Mouse (Mus musculus) midbrain, embryonic 10.5 days (tissue): ENCODE results near the gene Mdk. TPM values are rescaled to one million over a fixed set of nuclear protein-coding genes. Genes with fewer than 3 reads are reported as not detected.

Source experiments
- DNase-seq: peaks from one replicate; pipeline ENCODE4 v3.0.0-alpha.2; 2017; ENCODE audit warnings: low spot score
- H3K27ac ChIP-seq: fragments of 300-500 bp; sonication (generic); replicated peaks from 2 replicates; pipeline ENCODE4 v1.5.1; 2016; ENCODE audit warnings: mild to moderate bottlenecking
- H3K27me3 ChIP-seq: fragments of 300-500 bp; sonication (generic); 2 replicates; pipeline ENCODE4 v1.6.1; 2016; ENCODE audit warnings: low read depth, mild to moderate bottlenecking; ENCODE audit not compliant: poor library complexity, severe bottlenecking
- H3K36me3 ChIP-seq: fragments of 300-500 bp; sonication (generic); 2 replicates; pipeline ENCODE4 v1.6.1; 2016; ENCODE audit warnings: mild to moderate bottlenecking, moderate library complexity
- H3K4me1 ChIP-seq: fragments of 300-500 bp; sonication (generic); 2 replicates; pipeline ENCODE4 v1.6.1; 2016
- H3K4me3 ChIP-seq: fragments of 300-500 bp; sonication (generic); 2 replicates; pipeline ENCODE4 v1.5.1; 2016; ENCODE audit warnings: mild to moderate bottlenecking, moderate library complexity
- H3K9me3 ChIP-seq: fragments of 300-500 bp; sonication (generic); replicated peaks from 2 replicates; pipeline ENCODE4 v1.6.1; 2016; ENCODE audit warnings: mild to moderate bottlenecking
- WGBS: fragments of 180-500 bp; shearing (Covaris S2); methylation state at CpG from one replicate; pipeline ENCODE4 v1.1.7; 2016; 5-methylcytosine and 5-hydroxymethylcytosine counted together
- polyA plus RNA-seq: library from polyadenylated mRNA; unstranded; fragments of >200 nt; fragmentation: Nextera tagmentation; extraction: Ambion mirVana; gene quantifications from 2 replicates; pipeline ENCODE4 v1.2.1, GENCODE M21; 2016

The Mdk gene
- polyA plus RNA-seq, 1 experiment from 2014 or later = 1,659 TPM

DNA sequence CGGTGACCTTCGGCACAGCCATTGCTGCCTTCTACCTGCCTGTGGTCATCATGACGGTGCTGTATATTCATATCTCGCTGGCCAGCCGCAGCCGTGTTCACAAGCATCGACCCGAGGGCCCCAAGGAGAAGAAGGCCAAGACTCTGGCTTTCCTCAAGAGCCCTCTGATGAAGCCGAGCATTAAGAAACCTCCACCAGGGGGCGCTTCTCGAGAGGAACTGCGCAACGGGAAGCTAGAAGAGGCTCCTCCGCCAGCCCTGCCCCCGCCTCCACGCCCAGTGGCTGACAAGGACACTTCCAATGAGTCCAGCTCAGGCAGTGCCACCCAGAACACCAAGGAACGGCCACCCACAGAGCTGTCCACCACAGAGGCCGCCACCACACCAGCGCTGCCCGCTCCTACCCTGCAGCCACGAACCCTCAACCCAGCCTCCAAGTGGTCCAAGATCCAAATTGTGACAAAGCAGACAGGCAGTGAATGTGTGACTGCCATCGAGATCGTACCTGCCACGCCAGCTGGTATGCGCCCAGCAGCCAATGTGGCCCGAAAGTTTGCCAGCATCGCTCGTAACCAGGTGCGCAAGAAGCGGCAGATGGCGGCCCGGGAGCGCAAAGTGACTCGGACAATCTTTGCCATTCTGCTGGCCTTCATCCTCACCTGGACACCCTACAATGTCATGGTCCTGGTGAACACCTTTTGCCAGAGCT is 4.1 kb downstream of the Mdk start:
- H3K9me3 ChIP-seq = no peaks in the 10 kb centered on the region
- WGBS = 44% methylated on average over 34 of the region's 34 CpGs
- H3K27me3 ChIP-seq = peaks cover 37% of the 10 kb centered on the region
- H3K4me3 ChIP-seq = peak overlapping the region; percentile 29
- no peak overlapping the region for H3K27ac ChIP-seq
- H3K4me1 ChIP-seq = peaks cover 69% of the 10 kb centered on the region
- DNase-seq = peak; percentile 87
- H3K36me3 ChIP-seq = peaks cover 25% of the 10 kb centered on the region

DNA sequence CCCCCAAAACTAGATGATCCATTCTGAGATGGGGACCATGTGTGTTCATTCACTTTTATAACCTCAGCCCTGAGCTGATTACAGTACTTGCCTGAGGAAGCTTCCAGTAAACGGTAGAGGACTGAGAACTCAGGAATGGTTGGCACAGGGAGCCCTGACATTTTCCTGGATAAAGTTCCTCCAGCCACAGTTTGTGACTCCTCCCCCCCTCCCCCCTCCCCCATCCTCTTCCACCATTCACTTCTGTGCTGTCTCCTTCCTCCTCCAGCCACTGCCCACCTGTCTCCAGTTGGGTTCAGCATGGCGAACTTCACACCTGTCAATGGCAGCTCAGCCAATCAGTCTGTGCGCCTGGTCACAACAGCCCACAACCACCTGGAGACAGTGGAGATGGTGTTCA is 5.1 kb downstream of the Mdk start, which contains the start of gene Chrm4:
Gene Chrm4, plus strand, starts transcription at position 301 of the 400 bp plus-strand sequence.
- H3K4me1 ChIP-seq = peaks cover 69% of the 10 kb centered on the region
- DNase-seq = no peak
- no peak within 1 kb of the TSS for H3K27ac ChIP-seq
- 89% methylated on average over 3 of the region's 3 CpGs for WGBS
- H3K27me3 ChIP-seq = peaks cover 47% of the 10 kb centered on the region
- peaks cover 25% of the 10 kb centered on the region for H3K36me3 ChIP-seq
- H3K4me3 ChIP-seq = peak within 1 kb of the TSS; percentile 29
- no peaks in the 10 kb centered on the region for H3K9me3 ChIP-seq

DNA sequence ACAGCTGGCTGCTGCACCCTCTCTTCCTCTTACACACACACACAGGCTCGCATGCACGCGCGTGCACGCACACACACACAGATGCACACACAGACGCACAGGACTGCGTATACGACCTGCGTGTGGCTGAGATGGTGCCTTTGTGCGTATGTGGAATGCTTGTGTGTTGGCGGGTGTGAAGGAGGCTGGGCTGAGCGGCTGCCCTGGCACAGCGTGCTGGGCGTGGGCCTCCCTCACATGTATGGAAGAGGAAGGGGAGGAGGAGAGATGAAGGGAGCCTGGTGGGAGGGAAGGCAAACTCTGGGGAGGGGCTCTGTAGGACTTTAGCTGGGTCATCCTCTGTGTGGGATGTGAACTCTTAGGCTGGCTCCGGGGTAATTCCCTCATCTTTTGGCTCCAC is 6.7 kb downstream of the Mdk start:
- no peak overlapping the region for H3K27ac ChIP-seq
- no peak for DNase-seq
- H3K27me3 ChIP-seq = peaks cover 62% of the 10 kb centered on the region
- H3K9me3 ChIP-seq = no peaks in the 10 kb centered on the region
- H3K4me3 ChIP-seq = no peak overlapping the region
- H3K36me3 ChIP-seq = peaks cover 25% of the 10 kb centered on the region
- peaks cover 68% of the 10 kb centered on the region for H3K4me1 ChIP-seq
- 91% methylated on average over 15 of the region's 15 CpGs for WGBS

DNA sequence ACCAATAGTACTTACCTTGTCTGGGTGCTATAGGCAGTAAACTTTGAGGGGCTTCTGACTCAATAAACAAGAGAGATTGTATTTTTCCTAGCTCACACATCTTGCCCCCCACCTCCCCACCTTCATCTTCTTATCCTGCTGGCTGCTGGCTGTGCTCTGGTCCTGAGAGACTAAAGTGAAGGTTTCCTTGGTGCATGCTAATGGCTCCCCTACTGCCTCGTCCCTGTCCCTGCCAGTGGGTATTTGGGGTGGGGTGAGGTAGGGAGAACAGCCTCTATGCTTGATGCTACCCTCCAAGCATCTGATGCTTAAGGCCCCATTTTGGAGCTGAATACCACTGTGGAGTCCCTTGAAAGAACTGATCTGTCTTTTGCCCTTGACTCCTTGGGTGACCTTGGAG is 7.4 kb downstream of the Mdk start:
- H3K4me3 ChIP-seq = no peak overlapping the region
- 53% methylated on average over 1 of the region's 1 CpGs for WGBS
- peaks cover 22% of the 10 kb centered on the region for H3K36me3 ChIP-seq
- no peaks in the 10 kb centered on the region for H3K9me3 ChIP-seq
- no peak for DNase-seq
- H3K4me1 ChIP-seq = peaks cover 61% of the 10 kb centered on the region
- no peak overlapping the region for H3K27ac ChIP-seq
- peaks cover 69% of the 10 kb centered on the region for H3K27me3 ChIP-seq

DNA sequence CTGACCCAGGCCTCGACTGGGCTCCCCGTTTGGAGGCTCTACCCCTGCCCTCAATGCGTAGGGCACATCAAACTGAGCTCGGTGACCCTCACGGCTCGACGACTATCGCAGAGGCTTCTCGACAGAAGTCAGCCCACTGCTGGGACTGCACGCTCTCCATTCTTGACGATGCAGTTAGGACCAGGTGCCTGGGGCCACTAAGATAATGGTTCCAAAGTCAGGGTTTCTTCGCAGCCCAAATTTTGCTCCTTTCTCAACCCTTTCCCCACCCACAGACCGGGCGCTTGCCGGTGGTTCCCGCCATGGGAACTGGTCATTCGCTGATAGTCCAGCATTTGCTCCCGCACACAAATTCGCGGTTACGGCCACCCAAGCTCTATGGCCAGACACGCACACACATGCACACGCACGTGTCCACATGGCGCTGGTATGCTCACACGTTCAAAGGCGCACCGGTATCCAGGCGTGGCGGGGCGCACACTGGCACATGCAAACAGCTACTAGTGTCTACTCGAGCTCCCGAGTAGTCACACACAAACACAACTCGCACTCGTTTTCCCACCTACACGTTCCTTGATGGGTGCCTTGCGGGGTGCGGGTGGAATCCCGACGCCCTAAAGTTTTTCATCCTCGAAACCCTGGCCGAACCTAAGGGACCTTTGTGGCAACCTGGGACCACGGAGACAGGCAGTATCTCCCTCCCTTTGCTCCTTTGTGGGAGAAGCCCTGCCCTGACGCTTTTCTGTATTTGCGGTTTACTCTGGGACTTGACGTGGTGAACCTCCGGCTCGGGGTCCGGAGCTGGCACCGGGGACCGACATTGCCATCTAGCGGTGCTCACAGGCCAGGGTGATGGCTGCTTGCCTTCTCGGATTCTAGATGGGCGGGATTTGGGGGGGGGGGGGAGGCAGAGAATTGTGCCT is 8.4 kb downstream of the Mdk start:
- peaks cover 73% of the 10 kb centered on the region for H3K27me3 ChIP-seq
- peaks cover 19% of the 10 kb centered on the region for H3K36me3 ChIP-seq
- H3K27ac ChIP-seq = no peak overlapping the region; the same call in 1 of the 2 replicates
- 3% methylated on average over 54 of the region's 54 CpGs for WGBS
- H3K9me3 ChIP-seq = no peaks in the 10 kb centered on the region
- peak; percentile 80 for DNase-seq
- peak overlapping the region; percentile 67 for H3K4me3 ChIP-seq
- H3K4me1 ChIP-seq = peaks cover 50% of the 10 kb centered on the region

DNA sequence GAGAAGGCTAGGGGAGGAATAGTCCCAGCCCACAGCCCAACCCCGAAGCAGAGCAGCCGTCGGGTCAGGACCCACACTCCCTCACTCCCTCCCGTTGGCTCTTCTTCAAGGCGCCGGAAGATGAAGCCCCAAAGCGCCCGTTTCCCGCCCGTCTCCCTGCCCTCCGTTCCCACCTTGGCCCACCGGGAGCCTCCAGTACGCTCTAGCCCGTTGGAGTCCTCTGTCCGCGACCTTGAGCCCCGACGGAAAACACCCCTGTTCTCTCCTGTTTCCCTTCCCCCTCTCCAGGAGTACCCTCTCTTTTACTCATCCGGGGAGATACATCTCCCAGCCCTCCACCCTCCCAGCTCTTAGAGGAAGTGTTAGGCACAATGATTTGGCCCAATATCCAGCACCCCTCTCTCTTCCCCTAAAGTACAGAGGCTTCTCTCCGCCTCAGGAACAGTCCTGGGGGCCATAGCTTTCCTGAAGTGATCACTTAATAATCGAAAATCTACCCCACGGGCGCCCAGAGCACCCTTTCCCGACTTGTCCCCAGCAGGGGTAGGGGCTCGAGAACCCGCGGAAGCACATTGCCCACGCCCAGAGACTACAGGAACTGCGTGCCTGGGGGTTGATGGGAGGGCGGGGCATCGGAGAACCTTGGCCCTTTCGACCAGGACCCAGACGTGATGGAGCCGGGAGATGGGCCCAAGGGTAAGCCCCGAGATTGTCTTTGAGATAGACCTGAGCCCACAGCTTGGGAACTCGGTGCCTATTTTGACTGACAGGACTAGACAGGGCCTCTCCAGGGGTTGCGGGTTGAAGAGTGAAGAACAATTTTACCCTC is 9.3 kb downstream of the Mdk start:
- H3K27ac ChIP-seq = no peak overlapping the region; the same call in 1 of the 2 replicates
- DNase-seq = peak; percentile 37
- H3K4me1 ChIP-seq = peaks cover 42% of the 10 kb centered on the region
- H3K4me3 ChIP-seq = peak overlapping the region; percentile 67
- no peaks in the 10 kb centered on the region for H3K9me3 ChIP-seq
- H3K27me3 ChIP-seq = peaks cover 73% of the 10 kb centered on the region
- WGBS = 3% methylated on average over 37 of the region's 37 CpGs
- H3K36me3 ChIP-seq = peaks cover 19% of the 10 kb centered on the region

DNA sequence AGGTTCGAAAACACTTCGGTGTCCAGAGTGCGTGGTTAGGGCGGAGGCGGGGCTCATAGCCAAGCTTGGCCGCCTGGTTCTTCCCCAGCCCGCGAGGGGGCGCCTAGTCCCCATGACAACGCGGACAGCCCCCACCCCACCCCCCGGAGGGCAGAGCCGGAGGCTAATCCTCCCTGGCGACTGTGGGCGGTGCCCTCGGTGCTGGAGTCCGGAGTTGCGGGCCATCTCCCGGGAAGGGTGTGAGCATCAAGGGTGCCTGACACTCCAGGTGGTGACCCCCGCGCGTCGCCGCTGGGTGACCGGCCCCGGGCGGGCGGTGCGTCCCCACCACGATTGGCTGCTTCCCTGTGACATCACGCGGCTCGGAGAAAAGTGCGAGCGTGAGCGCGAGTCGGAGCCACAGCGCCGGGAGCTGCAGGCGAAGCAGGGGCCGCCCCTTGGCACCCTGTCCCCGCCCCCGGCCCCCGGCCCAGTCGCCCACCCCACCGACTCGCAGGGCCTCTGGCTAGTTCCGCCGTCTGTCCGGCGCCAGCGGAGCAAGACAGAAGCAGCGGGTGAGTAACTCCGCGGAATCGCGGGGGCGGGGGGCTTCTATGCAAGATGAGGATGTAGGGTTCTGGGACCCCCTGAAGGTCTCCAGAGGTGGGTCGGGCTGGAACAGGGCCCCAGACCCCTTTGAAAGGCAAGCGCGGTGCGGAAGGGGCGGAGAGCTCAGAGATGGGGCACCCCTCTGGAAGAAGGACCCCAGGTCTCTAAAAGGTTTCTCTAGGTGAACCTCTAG is 10.1 kb downstream of the Mdk start:
- no peaks in the 10 kb centered on the region for H3K9me3 ChIP-seq
- H3K27ac ChIP-seq = peak overlapping the region; percentile 58
- WGBS = under 1% methylated on average over 64 of the region's 64 CpGs
- H3K4me3 ChIP-seq = peak overlapping the region; percentile 67
- H3K36me3 ChIP-seq = peaks cover 23% of the 10 kb centered on the region
- H3K4me1 ChIP-seq = peaks cover 38% of the 10 kb centered on the region
- DNase-seq = peak; percentile 87
- H3K27me3 ChIP-seq = peaks cover 73% of the 10 kb centered on the region

DNA sequence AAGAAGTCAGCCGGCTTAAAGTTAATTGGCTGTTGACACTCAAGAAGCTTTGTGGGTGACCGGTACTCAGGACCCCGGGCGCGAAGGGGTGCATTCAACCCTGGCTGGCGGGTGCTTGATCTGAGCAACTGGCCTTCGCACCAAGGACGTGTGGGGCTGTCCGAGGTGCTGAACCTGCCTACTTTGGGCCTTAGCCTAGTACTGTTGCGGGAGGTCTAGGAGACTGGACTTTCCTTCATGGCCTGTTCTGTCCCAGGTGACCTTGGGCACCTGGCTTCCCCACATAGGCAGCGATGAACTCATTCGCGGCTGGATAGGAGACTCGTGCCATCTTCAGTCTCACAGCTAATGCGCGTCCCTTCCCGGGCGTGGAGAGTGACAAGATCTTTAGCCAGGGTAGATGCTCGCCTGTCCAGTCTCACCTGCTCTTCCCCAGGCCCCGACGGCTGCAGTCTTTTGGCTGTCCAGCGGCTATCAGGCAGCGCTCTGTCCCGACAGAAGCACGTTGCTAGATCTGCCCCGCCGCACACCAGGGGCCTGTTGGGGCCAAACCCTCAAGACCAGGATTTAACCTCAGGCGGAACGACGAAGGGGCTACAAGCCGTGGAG is 10.8 kb downstream of the Mdk start:
- peak; percentile 58 for DNase-seq
- H3K27ac ChIP-seq = peak overlapping the region; percentile 58
- H3K36me3 ChIP-seq = peaks cover 30% of the 10 kb centered on the region
- peak overlapping the region; percentile 67 for H3K4me3 ChIP-seq
- 5% methylated on average over 31 of the region's 31 CpGs for WGBS
- peaks cover 38% of the 10 kb centered on the region for H3K4me1 ChIP-seq
- no peaks in the 10 kb centered on the region for H3K9me3 ChIP-seq
- peaks cover 69% of the 10 kb centered on the region for H3K27me3 ChIP-seq

DNA sequence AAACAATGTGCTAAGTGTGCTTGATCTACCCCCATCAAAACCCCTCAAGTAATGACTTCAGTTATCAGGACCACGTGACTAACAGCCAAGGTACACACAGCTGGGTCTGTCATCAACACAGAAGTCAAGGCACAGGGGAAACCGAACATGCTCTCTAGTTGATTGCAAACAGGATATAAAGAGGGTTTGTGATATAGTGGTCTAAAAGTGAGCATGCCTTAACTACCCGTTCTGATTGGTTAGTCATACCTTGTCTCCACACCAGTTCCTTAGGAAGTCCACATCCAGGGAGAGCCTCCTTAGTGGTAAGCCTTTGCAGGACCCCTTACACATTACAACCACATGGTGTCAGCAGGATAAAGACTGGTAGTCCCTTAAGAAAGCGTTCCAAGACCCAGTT is 12.0 kb downstream of the Mdk start:
- Histone ChIP-seq H3K27me3 (peaks cover 58% of the 10 kb centered on the region), H3K27ac (no peak overlapping the region), H3K9me3 (no peaks in the 10 kb centered on the region), H3K4me1 (peaks cover 31% of the 10 kb centered on the region), H3K36me3 (peaks cover 42% of the 10 kb centered on the region), H3K4me3 (no peak overlapping the region)
- DNase-seq = no peak
- 83% methylated on average over 4 of the region's 4 CpGs for WGBS

DNA sequence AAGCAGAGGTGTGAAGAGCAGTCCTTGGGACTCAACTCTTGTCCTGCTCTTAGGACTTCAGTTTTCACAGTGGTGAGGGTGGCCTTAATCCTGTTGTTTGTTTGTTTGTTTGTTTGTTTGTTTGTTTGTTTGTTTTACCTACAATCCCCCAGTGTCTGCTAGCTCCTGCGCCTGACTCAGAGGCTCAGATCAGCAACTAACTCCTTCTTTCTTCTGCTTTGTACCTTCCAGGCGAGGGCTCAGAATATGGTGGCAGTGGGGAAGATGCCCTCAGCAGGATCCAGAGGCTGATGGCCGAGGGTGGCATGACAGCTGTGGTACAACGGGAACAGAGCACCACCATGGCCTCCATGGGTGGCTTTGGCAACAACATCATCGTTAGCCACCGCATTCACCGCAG is 15.0 kb downstream of the Mdk start:
- Histone ChIP-seq H3K4me1 (peaks cover 12% of the 10 kb centered on the region), H3K27ac (no peak overlapping the region), H3K4me3 (no peak overlapping the region), H3K9me3 (no peaks in the 10 kb centered on the region), H3K36me3 (peaks cover 72% of the 10 kb centered on the region), H3K27me3 (peaks cover 27% of the 10 kb centered on the region)
- WGBS = 94% methylated on average over 7 of the region's 7 CpGs
- no peak for DNase-seq

DNA sequence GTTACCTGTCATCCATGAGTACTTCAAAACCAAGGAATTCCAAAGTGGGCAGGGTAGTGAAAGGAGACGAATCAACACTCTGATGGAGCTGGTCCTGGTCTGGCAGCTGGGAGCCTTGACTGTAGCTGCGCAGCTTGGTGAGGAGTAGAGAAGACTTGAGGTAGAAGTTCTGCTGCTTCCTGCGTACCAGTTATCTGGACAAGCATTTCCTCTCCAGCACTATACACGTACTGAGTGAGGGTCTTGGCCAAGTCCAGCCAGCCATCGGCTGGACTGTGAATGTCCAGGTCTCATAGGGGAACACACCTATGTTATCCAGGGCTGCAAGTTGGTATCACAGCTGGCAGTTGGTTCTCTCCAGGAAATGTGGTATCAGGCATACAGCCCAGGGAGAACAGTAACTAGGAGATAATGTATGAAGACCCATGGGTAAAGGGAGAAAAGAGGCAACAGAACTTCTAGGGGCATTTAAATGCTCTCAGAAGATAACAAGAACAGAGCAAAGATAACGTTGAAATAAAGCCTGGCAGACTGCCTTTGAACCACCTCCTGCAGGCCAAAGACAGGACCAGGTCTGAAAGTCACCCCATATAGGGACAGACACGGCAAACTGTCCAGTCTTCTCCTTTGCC is 15.6 kb downstream of the Mdk start:
- Histone ChIP-seq H3K9me3 (no peaks in the 10 kb centered on the region), H3K27ac (no peak overlapping the region), H3K36me3 (peaks cover 78% of the 10 kb centered on the region), H3K27me3 (peaks cover 21% of the 10 kb centered on the region), H3K4me1 (peaks cover 6% of the 10 kb centered on the region), H3K4me3 (no peak overlapping the region)
- DNase-seq = no peak
- 89% methylated on average over 7 of the region's 7 CpGs for WGBS
